Mouse (Mus musculus): ENCODE data around the gene Xaf1.

- TF ChIP-seq POLR2A (IDR thresholded peaks at IDR 0.05; ENCODE audit: borderline replicate concordance, control insufficient read depth, low read depth, low read length): no peak
- TF ChIP-seq CTCF (IDR thresholded peaks at IDR 0.05; ENCODE audit: control insufficient read depth, insufficient read depth, low read length): no peak
Measured at GRCm38 (mm10) chr11:72349652-72350051, 48.2 kb downstream of the Xaf1 start.

All from bone marrow, adult 2 months (tissue).